Mouse (Mus musculus): ENCODE data around the gene Zfp612. TPM values are rescaled to one million over a fixed set of nuclear protein-coding genes. Genes with fewer than 3 reads are reported as not detected.
"Not testable (repeated sequence)": the region's sequence is repeated elsewhere in the genome, so short reads cannot be mapped to it uniquely, and the experiment has no call there.

Gene Zfp612
- not detected in 2 replicates for polyA plus RNA-seq (2012; ENCODE audit: insufficient read depth, insufficient read length, missing spikeins)

DNA sequence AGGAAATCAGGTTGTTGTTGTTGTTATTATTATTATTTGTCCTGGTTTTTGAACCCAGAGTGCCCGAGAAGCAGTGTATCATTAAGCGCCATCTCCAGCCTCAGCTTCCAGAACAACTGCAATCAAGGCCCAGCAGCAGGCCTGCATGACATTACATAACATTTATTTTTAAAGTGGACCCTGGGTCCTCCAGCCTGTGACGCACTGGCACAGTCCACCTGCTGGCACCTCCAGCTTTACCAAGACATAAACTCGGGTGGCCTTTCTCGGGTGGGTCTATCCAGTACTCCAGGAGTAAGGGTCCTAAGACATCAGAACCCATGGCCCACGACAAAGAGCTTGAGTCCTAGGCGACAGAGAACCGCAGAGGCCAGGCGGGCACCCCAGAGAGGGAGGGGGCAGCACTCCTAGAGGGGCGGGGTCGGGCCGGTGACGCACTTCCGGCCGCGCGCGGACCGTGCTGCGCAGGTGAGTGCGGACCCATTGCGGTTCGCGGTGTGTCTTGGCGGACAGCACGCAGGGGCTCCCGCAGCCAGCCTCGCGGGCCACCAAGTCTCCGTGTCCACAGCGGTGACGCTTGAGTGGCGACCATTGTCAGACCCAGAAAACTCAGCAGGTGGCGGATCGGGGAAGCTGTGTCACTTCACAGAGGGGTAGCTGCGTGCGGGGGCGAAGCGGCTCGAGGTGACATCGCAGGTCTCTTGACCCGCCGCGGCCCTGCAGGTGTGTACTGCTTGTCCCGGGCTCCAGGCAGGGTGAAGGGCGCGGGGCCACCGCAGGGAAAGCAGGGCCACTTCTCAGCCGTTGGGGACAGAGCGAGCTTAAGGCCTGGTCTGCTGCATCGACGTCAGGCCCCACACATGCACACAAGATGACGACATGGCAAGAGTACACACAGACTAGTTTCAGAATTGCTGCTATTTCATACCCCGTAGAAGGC is at the start of gene Zfp612:
Gene Zfp612 (plus strand): TSS at position 465 of the 940 bp plus-strand sequence.
- Histone ChIP-seq H3K4me1 (ENCODE audit: control insufficient read depth, insufficient read depth, low read length) (no peaks in the 10 kb centered on the region), H3K27ac (ENCODE audit: insufficient read depth, low read depth, low read length) (no peak within 1 kb of the TSS), H3K4me3 (ENCODE audit: insufficient read depth, low read length) (peak within 1 kb of the TSS; percentile 39)
- TF ChIP-seq CTCF (IDR thresholded peaks at IDR 0.05; ENCODE audit: low read depth, low read length) = no peak
- TF ChIP-seq POLR2A (IDR thresholded peaks at IDR 0.05; ENCODE audit: borderline replicate concordance, low read depth, low read length) = no peak

DNA sequence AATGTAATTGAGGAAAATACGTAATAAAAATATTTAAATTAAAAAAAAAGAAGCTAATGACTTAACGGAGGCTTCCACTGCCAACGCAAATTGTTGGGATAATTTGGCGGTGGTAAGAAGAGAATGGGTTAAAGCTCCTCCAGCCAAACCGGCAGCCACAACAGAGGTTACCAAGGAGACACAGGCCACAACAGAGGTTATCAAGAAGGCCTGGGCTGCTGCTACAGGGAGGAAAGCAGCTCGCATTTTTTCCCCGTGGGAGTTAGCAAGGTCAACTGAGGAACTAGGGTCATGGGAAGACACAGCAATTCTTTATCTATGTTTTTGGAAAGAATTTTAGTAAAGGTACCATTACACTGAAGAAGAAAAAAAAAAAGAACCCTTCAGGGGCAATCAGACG is 45.8 kb upstream of the Zfp612 start:
- H3K4me1 ChIP-seq (ENCODE audit: control insufficient read depth, insufficient read depth, low read length); H3K4me3 ChIP-seq (ENCODE audit: insufficient read depth, low read length); H3K27ac ChIP-seq (ENCODE audit: insufficient read depth, low read depth, low read length): not testable (repeated sequence)

DNA sequence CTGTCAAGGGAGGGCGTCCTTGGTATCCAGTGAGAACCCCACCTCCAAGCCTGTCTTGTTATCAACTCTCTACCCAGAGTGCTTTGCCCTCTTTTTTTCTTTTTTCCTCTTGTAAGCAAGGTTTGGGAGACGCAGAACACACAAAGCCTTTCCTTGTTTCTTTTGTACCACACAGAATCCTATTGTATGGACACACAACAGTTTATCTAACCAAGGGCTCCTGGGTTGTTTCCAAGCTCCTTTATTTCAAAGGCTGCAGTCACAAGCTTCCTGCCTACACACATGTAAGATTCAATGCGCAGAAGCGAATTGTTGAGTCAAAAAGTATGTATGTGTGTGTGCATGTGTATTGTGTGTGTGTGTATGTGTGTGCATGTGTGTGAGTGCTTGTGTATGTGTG is 45.2 kb upstream of the Zfp612 start:
- Histone ChIP-seq H3K27ac (ENCODE audit: insufficient read depth, low read depth, low read length) (no peak overlapping the region), H3K4me3 (ENCODE audit: insufficient read depth, low read length) (no peak overlapping the region), H3K4me1 (ENCODE audit: control insufficient read depth, insufficient read depth, low read length) (no peaks in the 10 kb centered on the region)
- TF ChIP-seq POLR2A (IDR thresholded peaks at IDR 0.05; ENCODE audit: borderline replicate concordance, low read depth, low read length) = no peak
- TF ChIP-seq CTCF (IDR thresholded peaks at IDR 0.05; ENCODE audit: low read depth, low read length) = no peak

DNA sequence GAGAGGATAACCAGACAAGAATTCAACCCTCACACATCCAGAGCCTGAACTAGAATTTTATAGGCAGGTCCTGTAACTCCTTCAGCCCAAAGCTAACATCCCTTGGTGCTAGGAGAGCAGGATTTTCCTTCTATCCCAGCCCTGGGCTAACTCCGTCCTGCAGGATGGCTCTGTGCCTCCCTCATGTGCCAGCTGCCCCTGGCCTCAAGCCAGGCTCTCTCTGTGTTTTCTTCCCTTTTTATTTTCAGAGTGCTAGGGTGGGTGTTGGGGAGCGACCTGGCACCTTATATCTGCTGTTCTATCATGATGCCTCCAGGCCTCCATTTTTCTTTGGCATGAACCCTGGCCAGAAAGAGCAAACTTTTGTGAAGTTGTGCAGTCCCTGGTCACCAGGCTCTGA is 43.4 kb upstream of the Zfp612 start:
- TF ChIP-seq CTCF (IDR thresholded peaks at IDR 0.05; ENCODE audit: low read depth, low read length) (no peak), POLR2A (IDR thresholded peaks at IDR 0.05; ENCODE audit: borderline replicate concordance, low read depth, low read length) (no peak)

DNA sequence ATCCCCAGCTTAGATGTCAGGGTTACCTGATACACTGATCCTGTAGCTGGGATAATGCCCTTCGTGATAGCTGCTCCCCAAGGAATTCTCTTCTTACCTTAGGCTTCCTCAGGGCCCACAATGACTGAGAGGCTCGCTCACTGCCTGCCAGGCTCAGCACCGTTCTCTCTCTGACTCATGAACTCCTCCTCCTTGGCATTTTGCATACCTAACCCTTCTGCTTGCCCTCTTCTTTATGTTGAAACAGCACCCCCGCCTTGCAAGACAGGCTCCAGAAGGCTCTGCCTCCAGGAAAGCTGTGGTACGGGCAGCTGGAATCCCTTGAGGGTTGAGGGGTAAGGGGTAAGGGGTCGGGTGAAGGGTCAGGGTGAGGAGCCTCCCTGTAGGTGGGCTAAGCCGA is 40.3 kb upstream of the Zfp612 start:
- H3K4me1 ChIP-seq (ENCODE audit: control insufficient read depth, insufficient read depth, low read length) = no peaks in the 10 kb centered on the region

More for the DNA sequence above, 43.4 kb upstream of the Zfp612 start:
- H3K4me1 ChIP-seq (ENCODE audit: control insufficient read depth, insufficient read depth, low read length) = no peaks in the 10 kb centered on the region
- H3K27ac ChIP-seq (ENCODE audit: insufficient read depth, low read depth, low read length) = no peak overlapping the region
- H3K4me3 ChIP-seq (ENCODE audit: insufficient read depth, low read length) = no peak overlapping the region

DNA sequence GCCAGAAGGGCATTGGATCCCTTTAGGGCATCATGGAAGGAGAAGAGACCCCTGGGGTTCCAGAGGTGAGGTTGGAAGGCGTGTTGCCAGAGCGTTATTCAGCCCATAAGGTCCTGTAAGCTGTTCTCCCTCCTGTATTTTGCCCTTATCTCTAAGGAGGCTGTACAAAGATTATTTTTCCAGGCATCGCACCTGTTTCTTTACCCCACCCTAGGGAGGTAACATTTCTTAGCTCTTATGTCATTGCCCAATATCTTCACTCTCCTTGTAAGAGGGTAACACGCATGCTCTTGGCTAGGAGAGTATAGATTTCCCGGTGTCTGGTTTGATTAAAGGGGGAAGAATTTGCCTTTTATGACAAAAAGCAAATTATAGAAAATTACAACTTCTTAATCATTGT is 39.9 kb upstream of the Zfp612 start, which contains the start of gene Chst4:
Gene Chst4 (minus strand): TSS at position 82 of the 400 bp plus-strand sequence.
- H3K4me3 ChIP-seq (ENCODE audit: insufficient read depth, low read length) = no peak within 1 kb of the TSS
- TF ChIP-seq POLR2A (IDR thresholded peaks at IDR 0.05; ENCODE audit: borderline replicate concordance, low read depth, low read length) = no peak
- H3K4me1 ChIP-seq (ENCODE audit: control insufficient read depth, insufficient read depth, low read length) = no peaks in the 10 kb centered on the region

More for the DNA sequence above, 40.3 kb upstream of the Zfp612 start:
- TF ChIP-seq POLR2A (IDR thresholded peaks at IDR 0.05; ENCODE audit: borderline replicate concordance, low read depth, low read length) (no peak), CTCF (IDR thresholded peaks at IDR 0.05; ENCODE audit: low read depth, low read length) (no peak)
- Histone ChIP-seq H3K4me3 (ENCODE audit: insufficient read depth, low read length) (no peak overlapping the region), H3K27ac (ENCODE audit: insufficient read depth, low read depth, low read length) (no peak overlapping the region)

DNA sequence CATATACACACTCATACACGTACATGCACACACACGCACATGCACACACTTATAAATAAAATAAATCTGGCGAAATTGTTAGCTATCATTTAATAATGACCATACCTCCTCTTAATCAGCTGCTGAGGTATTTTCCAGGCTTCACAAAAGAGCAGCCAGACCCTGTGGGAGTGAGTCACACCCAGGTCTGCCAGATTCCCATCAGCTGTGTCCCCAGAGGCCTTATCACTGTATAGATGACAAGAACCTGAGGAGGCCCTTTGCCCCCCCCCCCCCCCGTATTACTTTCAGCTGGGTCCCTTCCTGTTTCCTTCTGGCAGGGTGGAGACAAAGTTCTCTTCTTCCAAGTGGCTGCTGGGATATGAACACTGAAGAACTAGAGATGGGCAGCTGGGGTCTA is 39.0 kb upstream of the Zfp612 start:
- no peak for TF ChIP-seq CTCF (IDR thresholded peaks at IDR 0.05; ENCODE audit: low read depth, low read length)
- no peak for TF ChIP-seq POLR2A (IDR thresholded peaks at IDR 0.05; ENCODE audit: borderline replicate concordance, low read depth, low read length)
- no peaks in the 10 kb centered on the region for H3K4me1 ChIP-seq (ENCODE audit: control insufficient read depth, insufficient read depth, low read length)
- no peak overlapping the region for H3K27ac ChIP-seq (ENCODE audit: insufficient read depth, low read depth, low read length)
- no peak overlapping the region for H3K4me3 ChIP-seq (ENCODE audit: insufficient read depth, low read length)

More for the DNA sequence above, 39.9 kb upstream of the Zfp612 start, which contains the start of gene Chst4:
- no peak within 1 kb of the TSS for H3K27ac ChIP-seq (ENCODE audit: insufficient read depth, low read depth, low read length)

DNA sequence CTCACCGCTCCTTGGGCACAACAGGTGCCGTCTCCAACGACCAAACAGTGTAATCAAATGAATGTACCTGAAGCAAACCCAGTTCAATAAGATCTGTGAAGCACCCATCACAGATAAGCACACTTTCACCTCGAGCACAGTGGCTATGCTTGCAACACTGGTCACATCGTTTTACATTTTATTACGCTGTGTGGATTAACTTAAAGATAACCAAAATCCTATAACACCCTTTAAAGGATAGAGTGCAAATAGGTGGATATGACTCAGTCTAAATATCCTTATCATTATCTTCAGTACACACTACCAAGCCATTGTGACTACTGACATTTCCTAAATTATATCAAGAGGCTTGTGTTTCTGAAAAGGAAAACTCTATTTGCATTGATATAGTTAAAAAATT is 28.3 kb upstream of the Zfp612 start:
- no peak overlapping the region for H3K4me3 ChIP-seq (ENCODE audit: insufficient read depth, low read length)
- no peaks in the 10 kb centered on the region for H3K4me1 ChIP-seq (ENCODE audit: control insufficient read depth, insufficient read depth, low read length)
- no peak for TF ChIP-seq CTCF (IDR thresholded peaks at IDR 0.05; ENCODE audit: low read depth, low read length)
- TF ChIP-seq POLR2A (IDR thresholded peaks at IDR 0.05; ENCODE audit: borderline replicate concordance, low read depth, low read length) = no peak
- H3K27ac ChIP-seq (ENCODE audit: insufficient read depth, low read depth, low read length) = no peak overlapping the region

DNA sequence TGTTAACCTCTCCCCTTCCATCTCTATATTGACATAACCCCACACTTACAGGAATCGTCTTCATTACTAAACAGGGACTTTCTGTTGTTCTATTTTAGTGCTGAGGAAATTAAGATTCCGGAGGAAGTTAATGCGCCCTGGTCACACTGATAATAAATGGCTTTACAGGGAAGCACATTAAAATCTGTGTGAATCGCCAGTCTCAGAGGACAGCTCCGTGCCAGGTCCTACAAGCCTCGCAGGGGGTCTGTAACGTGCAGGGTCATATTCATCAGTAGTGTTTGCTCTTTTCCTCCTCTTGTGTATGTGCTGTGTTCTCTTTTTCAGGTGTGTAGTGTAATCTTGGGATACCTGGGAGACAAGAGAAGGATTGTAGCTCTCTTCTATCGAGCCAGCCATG is 21.3 kb upstream of the Zfp612 start:
- TF ChIP-seq CTCF (IDR thresholded peaks at IDR 0.05; ENCODE audit: low read depth, low read length) (no peak), POLR2A (IDR thresholded peaks at IDR 0.05; ENCODE audit: borderline replicate concordance, low read depth, low read length) (no peak)
- H3K4me3 ChIP-seq (ENCODE audit: insufficient read depth, low read length) = no peak overlapping the region

DNA sequence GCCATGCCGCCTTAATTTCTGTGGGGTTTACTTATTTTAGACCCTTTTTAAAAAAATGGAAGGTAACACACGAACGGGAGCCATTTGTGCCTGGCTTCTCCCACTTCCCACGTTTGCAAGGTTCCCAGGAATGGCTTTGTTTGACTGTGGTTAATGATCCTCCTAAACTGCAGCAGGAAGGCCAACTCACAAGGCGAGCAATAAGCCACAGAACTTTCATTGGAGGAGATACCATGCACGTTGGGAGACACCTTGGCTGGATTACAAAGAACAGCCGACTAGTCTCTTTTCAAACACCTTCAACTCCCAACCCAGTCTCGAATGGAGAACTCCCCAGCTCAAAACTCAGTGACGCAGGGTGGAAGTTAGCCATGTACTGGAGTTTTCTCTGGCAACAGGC is 15.4 kb upstream of the Zfp612 start:
- no peak overlapping the region for H3K27ac ChIP-seq (ENCODE audit: insufficient read depth, low read depth, low read length)
- no peak for TF ChIP-seq POLR2A (IDR thresholded peaks at IDR 0.05; ENCODE audit: borderline replicate concordance, low read depth, low read length)
- no peak for TF ChIP-seq CTCF (IDR thresholded peaks at IDR 0.05; ENCODE audit: low read depth, low read length)
- no peaks in the 10 kb centered on the region for H3K4me1 ChIP-seq (ENCODE audit: control insufficient read depth, insufficient read depth, low read length)
- H3K4me3 ChIP-seq (ENCODE audit: insufficient read depth, low read length) = no peak overlapping the region

More for the DNA sequence above, 21.3 kb upstream of the Zfp612 start:
- no peaks in the 10 kb centered on the region for H3K4me1 ChIP-seq (ENCODE audit: control insufficient read depth, insufficient read depth, low read length)
- H3K27ac ChIP-seq (ENCODE audit: insufficient read depth, low read depth, low read length) = no peak overlapping the region
